Mouse (Mus musculus): ENCODE measurements at regions not wholly inside any gene's neighbourhood (a gene's known extent, or its start where the extent isn't known, plus 50 kb on each side); places are given as distances from the start of the nearest gene placed in this dataset.
"Not testable (repeated sequence)": the region's sequence is repeated elsewhere in the genome, so short reads cannot be mapped to it uniquely, and the experiment has no call there.

DNA sequence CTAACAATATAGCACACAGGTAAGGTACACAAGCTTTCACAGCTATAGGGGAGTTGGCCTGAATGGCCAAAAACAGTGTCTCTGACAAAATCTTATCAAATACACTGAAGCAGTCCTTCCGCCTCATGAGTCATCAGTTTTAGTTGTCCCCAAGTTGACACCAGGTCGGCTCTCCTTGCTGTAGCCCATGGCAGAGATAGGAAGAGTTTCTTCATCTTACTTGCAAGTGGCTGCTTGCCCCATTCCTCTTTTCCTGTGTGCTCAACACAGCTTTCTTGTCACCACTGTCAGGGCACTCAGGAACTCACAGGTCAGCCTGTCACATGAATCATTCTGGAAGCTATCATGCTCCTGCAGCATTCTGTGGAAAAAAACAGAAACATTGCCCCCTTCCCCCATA lies 77.1 kb downstream of the Olfr721-ps1 start:
- DNase-seq = not testable (repeated sequence)

DNA sequence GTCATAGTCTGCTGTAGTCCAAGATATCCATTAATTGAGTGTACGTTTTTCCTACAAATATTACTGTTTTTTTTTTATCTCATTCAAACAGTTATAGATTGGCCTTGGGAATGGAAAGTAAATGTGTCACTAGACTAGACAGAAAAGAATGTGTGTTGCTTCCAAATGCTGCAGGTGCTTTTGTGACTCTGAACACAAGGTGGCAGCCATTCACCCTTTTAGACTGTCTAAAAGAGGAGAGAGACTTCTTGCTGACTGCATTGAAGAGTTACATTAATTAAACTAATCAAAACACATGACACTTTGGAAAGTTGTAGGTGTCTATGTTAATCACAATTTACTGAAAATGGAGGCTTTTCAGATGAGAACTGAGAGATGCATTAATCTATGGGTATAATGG lies 80.7 kb downstream of the Olfr721-ps1 start:
- DNase-seq = no peak

DNA sequence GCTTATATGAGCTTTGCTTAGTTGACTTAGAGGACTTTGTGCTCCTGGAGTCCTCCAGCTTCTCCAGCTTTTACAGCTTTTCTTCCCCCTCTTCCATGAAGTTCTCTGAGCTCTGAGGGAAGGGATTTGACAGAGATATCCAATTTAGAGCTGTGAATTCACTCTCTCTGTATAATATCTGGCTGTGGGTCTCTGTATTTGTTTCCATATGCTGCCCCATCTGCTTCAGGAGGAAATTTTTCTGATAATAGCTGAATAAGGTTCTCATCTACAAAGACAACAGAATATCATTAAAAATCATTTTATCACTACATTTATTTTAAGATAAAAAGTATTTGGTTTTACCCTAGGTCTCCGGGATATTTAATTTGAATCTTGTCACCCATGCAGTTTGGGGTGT lies 85.3 kb downstream of the Olfr721-ps1 start:
- no peak for DNase-seq

DNA sequence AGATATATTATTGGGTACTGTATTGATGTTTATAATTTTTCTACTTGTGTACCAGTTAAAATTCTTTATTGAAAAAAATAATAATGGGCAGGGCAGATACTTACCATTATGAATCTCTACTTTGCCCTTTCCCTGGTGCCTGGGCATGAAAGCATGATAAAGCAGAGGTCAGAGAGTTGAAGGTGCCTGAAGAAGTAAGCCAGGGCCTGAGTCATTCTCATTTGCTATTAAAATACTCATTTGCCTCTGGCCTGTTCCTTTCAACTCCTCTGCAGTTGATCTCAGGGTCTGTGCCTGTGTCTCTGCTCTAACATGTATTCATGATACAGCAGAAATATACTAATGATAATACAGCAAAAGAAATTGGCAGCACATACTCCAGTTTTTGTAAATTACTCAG lies 89.4 kb downstream of the Olfr721-ps1 start:
- DNase-seq = peak; percentile 21

DNA sequence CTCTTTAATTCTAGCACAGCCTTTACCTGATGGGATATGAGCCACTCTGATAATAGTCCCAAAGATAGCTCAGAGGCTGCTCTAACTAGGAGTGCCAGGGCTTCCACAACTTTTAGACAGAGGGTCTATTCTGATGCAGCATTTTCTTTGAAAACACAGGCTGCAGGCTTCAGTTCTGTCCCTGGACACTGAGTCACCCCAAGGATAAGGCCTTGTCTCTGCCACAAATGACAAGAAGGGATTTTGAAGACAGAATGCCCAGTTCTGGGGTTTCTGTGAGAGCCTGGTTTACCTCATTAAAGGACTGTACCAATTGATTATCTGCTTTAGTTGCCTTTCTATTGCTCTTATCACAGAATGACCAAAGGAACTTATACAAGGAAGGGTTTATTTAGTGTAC lies 90.9 kb downstream of the Olfr721-ps1 start:
- peak; percentile 36 for DNase-seq

DNA sequence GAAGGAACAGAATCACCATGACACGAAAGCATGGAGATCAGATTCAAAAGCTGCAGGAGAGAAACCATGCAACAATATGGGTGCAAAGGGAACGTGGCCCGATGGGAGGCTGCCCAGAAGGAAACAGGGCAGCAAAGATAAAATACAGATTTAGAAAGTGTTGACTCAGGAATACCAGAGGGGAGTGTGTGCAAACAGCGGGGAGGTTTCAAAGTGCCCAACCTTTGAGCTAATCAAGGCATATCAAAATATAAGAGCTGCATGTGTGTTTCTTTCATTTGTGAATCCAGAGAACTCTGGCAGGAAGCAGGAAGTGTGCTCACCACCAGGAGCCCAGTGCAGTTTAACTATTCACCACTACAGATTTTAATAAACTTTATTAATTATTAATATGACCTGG lies 110.8 kb downstream of the Olfr721-ps1 start:
- no peak for DNase-seq

DNA sequence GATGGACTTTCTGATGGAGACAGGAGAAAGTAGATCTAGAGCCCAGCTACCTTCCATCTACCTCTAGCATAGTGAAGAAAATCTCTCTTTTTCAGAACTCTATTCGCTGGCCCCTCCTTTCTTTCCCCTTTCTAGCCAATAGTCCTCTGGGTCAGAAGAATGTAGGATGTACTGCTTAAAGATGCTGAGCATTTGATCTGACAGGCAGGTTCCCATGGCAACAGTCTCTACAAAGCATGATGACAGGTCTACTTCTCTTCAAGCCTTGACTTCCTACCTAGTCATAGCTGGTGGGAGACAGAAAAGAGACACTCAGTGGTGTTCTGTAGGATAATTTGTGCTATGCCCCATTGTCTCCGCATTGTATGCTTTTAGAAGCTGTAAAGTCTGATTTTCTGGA lies 112.0 kb downstream of the Olfr721-ps1 start:
- DNase-seq = no peak

DNA sequence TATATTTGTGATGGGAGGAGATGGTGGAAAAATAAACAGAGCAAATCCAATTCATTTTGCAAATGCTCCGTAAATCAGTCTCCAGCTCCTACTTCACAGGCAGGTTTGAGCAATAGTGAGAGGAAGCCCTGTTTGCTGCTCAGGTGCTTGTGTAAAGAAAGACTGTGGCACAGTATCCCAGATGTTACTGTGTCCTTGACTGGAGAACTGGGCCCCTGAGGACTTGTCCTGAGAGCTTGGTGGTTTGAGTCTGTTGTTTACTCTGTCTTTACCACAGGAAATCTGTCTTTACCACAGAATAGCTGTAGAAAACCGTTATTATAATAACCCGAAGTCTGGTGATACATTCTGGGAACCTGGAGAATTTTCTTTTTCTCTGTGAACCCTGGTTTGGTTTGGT lies 112.4 kb downstream of the Olfr721-ps1 start:
- DNase-seq = no peak

DNA sequence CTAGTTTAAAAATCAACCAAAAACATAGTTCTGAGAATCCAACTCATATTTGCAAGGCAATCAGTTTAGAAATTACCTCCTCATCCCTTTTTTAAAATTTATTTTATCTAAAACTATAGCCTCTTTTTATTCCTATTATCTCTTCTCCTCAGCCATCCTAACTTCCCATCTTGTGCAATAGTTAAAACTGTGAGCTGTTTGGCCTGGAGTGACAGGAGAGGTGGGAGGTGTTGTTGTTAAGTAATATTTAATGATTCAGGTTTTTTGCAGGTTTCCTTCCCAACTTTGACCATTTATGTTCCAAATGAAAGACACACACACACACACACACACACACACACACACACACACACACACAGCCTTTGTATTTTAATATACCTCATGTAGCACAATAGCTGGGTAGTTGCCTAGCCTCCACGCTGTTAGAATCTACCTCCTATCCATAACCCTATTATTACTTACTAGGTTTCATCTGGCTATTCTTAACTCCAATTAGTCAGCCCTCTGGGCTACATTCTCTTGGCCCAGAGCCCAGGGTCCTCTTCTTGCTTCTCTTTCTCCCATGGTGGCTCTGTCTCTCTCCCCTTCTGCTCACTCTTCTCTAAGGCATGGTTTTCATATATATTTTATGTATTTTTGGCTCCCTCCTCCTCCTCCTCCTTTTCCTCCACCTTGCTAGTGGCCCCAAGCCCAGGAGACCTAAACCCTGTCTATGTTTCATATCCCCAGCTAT lies 113.5 kb downstream of the Olfr721-ps1 start:
- DNase-seq = no peak

DNA sequence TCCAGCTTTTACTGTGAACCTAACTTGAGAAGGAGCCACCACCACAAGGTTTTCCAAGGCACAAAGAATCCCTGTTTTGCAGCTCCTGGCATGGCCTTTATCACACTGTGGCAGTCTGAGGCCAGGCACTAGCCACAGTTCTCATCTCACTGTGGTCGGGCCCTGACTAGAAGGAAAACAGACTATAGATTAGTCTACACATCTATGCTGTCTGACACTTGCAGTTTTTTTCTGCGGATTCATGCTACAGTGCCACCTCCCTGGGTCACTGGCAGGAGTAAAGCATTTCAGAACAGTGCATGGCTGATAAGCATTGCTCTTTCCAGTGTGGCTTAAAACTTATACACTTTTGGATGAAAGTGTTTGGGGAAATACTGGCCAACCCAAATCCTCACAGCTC lies 114.3 kb downstream of the Olfr721-ps1 start:
- no peak for DNase-seq

DNA sequence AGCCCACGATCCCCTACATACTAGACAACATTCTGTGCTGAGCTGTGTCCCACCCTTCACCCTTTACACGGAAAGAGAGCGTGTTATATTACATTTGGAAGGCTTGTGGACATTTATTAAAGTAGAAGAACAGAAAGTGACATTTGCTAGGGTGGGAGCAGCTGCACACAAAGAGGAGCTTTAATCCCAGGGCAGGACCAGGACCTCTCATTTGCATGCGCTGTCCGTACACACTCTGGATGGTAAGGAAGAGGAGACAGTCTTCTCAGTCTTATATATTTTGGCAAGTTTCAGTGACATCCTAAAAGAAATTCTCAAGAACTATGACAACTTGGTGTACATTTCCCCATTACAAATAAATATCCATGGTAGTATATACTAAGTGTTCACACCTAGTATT lies 114.8 kb downstream of the Olfr721-ps1 start:
- DNase-seq = no peak

DNA sequence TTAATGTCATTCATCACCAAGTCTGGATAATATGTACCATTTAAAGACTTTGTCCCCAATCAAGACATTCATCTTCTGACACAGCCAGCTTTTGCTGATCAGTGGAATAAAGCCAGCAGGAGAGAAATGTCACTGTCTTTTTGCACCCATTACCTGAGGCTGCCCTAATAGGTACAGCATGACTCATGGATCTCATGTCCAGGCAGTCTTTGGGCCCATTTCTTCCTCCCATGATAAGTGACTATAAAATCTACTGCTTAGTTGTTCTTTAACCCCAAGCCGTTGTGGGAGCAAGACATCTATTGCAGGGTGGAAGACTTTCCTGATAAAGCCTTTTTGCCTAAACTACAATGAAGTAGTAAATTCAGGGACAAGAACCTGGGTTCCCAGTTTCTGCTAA lies 116.9 kb downstream of the Olfr721-ps1 start:
- DNase-seq = no peak

DNA sequence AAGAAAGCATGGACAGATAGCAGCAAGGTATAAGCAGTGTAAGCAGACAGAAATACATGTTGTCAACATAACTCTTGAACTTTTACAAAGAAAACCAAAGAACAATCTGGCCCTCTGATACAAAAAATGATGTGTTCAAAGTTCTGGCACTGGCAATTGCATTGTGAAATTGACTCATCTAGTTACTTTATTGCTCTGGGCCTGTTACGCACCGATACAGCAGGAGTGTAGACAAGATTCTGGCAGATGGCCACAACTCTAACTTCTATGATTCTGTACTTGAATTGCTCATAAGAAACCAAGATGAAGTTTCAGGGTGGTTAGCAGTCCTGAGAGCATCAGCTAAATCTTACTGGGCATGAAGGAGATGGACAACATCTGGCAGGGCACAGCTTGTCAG lies 117.7 kb downstream of the Olfr721-ps1 start:
- DNase-seq = peak; percentile 21

DNA sequence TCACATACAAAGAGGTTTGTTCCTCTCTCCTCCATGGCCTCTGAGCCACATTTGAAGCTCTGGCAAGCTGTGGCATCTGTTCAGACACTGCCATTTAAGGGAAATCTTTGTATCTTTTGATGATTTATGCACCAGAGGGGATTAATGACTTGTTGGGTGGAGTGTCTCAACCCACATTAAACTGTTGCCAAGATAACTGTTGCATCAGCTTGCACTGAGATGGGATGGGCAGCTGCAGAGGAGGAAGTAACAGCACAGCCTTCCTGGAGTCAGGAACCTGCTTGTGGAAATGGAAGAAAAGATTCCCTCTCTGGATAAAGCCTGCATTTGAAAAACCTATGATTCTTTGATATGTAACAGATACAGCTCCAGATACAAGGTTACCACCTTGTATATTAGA lies 119.1 kb downstream of the Olfr721-ps1 start:
- peak; percentile 46 for DNase-seq

DNA sequence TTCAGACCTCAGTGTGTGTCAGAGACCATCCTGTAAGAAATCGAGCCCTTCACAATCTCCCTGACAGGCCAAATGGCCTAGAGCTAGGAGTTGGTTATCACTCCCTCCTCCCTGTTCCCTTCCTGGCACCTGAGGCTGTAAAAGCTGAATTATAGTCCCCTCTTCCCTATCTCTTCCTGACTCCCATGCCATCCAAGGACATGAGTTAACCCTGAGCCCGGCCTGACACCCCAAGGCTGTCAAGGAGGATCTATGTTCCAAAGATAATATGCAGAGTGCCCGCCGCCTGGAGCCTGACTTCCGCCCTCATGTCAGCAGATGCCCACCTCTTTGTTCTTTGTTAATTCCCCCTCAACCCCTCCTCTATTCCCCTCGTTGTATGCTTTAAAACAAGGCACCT lies 120.2 kb downstream of the Olfr721-ps1 start:
- peak; percentile 67 for DNase-seq

DNA sequence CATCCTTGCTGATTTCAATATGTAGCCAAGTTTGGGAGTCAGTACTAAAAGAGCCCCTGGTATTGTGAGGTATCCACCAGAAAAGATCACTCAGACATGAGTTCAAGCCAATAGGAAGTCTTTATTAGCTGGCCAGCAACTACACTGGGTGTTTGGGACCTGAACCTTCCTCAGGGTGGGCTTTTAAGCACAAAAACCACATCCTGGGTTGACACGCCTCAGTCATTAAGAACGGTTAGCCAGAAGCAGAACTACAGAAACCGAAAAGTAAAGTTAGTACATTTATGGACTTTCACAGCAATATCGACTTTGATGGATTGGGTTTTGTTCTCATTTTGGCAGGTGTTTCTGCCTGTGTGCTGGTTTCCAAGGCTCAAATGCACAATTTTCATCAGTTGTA lies 124.1 kb downstream of the Olfr721-ps1 start:
- DNase-seq = no peak

DNA sequence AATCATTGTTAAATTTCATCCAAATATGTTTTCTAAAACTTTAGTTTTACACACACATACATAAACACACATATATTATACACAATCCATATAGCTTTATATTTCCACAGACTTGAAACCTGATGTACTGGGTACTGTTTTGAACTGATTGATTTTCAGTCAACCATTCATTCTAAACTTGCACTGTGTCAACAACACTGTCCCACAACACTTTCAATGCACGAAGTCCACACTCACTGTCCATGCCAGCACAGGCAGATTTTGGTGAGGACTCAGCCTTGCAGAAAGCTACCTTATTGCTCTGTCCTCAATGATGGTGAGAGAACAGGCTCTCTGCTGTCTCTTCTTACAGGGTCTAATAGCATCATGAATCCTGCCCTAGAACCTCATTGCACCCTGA lies 127.3 kb downstream of the Olfr721-ps1 start:
- DNase-seq = no peak

DNA sequence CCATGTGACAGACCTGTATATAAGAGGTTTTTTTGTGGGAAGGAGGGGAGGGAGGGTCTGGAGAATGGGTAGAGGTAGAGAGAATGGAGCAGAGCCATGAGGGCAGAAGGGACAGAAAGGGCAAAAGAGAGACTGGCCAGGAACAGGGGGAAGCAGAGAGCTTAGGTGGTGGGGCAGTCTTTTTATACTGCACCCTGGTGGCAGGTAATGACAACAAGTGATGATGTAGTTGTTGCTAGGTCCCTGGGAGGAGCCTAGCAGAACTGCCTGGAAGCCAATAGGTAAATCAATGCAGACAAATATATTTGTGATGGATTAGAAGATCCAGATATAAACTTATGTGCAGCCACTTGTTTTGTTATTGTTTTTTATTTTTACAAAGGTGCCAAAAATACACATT lies 140.1 kb downstream of the Olfr721-ps1 start:
- no peak for DNase-seq

DNA sequence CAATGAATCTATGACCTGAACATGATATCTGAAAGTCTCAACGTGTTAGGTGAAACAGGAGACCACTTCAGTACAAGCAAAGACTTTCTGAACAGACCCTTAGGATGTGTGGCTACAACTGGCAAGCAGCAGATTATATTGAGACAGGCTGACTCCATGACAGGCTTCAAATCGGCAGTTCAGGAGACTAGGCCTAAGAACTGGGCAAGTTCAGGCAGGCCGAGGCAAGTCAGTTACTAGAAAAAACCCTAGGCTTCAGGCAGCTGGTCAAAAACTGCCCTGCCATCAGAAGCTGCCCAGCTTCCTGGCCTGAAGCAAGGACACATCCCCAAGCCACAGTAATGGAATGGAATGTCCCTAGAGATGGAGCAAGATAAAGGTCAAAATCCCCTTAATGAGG lies 140.6 kb downstream of the Olfr721-ps1 start:
- DNase-seq = no peak

DNA sequence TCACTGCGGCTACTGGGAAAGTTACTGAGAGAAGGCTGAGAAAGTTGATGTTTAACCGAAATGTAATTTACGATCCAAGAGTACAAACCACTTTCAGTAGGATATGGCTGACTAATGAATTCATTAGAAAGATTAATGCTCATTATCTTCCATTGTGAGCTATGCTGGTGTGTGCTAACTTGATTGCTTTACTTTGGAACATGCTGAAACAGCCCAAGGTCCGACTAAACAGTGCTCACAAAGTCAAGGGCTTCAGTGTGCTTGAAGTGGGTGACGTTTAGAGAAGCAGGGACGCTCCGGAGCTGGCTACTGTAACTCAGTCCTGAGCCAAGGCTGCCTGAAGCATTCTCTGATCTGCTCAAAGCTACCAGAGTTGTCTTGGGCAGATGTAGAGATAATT lies 143.1 kb downstream of the Olfr721-ps1 start:
- peak; percentile 52 for DNase-seq

DNA sequence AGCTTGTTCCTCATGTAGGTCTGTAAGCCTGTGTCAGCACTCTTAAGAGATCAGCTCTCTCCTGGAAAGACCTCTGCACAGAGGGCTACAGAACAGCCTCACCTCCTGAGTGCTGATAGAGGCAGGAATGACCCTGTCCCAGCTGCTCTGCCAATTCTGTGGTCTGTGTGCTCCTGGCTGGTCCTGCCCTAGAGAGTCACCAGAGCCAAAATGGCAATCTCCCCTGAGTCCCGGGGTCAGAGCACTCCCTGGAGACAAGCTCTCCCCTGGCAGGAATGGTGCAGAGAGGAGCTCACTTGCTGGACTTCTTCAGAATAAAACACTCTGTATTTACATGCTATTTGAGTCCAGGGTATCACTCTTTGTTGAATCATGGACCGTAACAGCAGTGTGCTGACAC lies 149.9 kb upstream of the Slc4a7 start:
- no peak for DNase-seq

DNA sequence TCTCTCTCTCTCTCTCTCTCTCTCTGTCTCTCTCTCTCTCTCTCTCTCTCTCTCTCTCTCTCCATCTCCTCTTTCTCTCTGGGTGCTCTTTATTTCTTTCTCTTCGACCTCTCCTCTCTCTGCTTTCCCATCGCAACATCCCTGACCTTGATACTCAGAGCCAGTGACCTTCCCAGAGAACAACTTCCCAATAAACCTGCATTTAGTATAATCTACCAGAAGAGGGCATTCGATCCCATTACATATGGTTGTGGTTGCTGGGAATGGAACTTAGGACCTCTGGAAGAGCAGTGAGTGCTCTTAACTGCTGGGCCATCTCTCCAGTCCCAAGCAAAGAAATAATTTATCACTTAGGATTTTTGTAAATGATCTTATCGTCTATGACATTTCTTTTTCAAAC lies 127.2 kb upstream of the Slc4a7 start:
- DNase-seq = no peak

DNA sequence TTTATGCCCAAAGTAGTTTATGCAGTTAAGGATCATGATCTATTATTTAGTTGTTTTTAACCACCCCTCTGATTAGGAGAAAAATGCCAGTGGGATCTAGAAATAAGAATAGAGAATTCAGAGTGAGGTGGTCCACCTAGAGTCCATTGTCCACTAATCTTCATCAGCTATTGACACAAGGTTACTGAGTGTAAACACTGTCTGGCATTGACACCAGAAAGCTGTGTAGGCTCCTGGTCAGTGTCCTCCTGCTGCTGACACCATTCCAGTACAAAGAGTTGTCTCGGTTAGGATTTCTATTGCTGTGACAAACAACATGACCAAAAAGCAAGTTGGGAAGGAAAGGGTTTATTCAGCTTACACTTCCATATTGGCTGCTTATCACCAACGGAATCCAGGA lies 110.1 kb upstream of the Slc4a7 start:
- no peak for DNase-seq

DNA sequence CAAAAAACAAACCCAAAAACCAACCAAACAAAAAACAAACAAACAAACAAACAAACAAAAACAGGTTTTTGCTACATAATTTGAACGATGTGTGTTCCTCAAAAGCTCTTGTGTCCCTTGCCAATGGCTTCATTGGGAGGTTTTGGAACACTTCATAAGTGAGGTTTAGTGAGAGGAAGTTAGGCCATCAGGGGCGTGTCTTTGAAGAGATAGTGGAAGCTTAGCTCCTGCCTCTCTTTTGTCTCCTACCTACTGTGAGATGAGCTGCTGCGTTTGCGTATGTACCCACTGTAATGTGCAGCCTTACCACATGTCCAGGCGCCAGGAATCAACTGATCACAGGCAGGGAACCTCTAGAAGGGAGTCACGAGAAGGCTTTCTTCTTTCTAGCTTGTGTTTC lies 107.3 kb upstream of the Slc4a7 start:
- no peak for DNase-seq

Measured in adrenal gland, adult 8-10 months (tissue).